Mouse (Mus musculus) left cerebral cortex, adult 18-20 months (tissue): ENCODE results near the gene Gapvd1. TPM values are rescaled to one million over a fixed set of nuclear protein-coding genes. Genes with fewer than 3 reads are reported as not detected.
"Not testable (repeated sequence)": the region's sequence is repeated elsewhere in the genome, so short reads cannot be mapped to it uniquely, and the experiment has no call there.

Experiments used
- DNase-seq, 2 experiments: peaks; one replicate each; pipeline ENCODE4 v3.0.0; 2021 to 2022; ENCODE audit warnings: low spot score in 2 of 2, mixed read lengths in 1 of 2
- long read RNA-seq, 2 experiments: library from polyadenylated mRNA; stranded (forward); transcript quantifications; one replicate each; pipeline ENCODE4 v2.0.0; 2021
- total RNA-seq, 2 experiments: library from RNA; stranded (reverse); gene quantifications; 2 replicates each; pipeline ENCODE4 v1.2.3; 2021

Gapvd1 gene
- total RNA-seq, result 100 to 1,000 TPM; 102 to 107 TPM
- long read RNA-seq, experiment 1, full-length matches to known transcripts, result 8 of 44 reads
- long read RNA-seq, experiment 1, partial matches to known transcripts, result 11 of 44 reads
- long read RNA-seq, experiment 1, other reads (novel, unspliced or antisense), result 25 of 44 reads
- long read RNA-seq, experiment 2, full-length matches to known transcripts, result 2 of 19 reads
- long read RNA-seq, experiment 2, partial matches to known transcripts, result 12 of 19 reads
- long read RNA-seq, experiment 2, other reads (novel, unspliced or antisense), result 5 of 19 reads

DNA sequence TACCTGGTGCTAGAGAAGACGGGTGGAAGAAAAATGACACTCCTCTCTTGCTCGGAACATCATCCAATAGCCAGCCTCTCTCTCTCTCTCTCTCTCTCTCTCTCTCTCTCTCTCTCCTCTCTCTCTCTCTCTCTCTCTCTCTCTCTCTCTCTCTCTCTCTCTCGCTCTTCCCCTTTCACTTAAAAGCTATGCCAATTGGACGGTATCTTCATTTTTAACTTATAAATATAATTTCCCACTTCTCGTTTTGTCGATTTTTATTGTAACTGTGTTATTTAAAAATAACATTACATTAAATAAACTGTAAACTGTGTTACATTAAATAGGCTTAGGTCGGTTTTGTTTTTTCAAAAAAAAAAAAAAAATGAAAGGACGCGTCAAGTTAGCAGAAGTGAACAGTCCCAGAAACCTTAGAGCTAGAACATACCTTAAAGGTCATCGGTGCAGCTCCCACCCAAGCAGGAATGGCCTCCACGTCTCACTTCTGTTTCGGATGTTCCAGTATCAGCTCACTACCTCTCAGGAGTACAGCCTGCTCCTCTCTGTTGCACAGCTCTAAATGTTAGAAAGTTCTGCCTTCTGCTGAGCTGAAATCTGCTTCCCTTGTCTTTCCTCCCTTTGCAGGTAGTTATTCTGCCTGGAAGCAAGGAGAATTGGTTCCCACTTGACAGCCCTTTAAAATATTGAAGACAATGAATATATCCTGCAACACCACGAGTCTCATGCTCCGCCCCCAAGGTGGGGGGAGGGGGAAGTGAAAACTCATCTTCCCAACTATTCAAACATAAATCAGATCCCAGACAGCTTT lies at the start of gene Gapvd1:
Gene Gapvd1, minus strand, starts transcription at position 682 of the 808 bp plus-strand sequence.
- peak in 1 of 2 experiments; percentile 13 for DNase-seq

DNA sequence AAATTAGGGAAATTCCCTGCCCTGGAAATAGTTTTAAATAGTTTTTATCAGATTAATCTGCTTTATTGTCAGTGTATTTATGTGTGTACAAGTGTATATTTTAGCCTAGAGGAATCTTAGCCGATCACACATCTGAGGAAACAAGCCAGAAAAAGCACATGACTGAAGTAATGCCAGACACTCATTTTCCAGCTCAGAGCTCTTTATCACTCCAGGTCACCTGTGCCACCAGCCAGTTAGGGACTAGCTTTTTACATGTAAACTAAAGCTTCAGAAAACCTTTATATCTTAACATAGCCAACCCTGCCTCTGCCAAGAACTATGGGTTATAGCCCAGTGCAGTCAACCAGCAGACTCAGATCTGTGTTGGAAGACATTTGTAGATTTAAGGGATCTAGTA lies 49.8 kb upstream of the Gapvd1 start:
- DNase-seq, result no peak

DNA sequence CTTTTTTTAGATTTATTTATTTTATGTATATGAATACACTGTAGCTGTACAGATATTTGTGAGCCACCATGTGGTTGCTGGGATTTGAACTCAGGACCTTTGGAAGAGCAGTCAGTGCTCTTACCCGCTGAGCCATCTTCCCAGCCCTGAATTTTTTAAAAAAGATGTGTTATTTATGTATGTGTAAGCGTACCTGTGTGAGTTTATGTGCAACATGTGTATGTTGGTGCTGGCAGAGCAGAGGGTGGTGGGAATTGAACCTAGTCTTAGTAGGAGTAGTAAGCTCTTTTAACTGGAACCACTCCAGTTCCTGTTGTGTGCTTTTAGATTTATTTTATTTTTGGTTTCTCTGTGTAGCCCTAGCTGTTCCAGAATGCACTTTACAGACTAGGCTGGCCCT lies 49.1 kb upstream of the Gapvd1 start:
- no peak for DNase-seq

DNA sequence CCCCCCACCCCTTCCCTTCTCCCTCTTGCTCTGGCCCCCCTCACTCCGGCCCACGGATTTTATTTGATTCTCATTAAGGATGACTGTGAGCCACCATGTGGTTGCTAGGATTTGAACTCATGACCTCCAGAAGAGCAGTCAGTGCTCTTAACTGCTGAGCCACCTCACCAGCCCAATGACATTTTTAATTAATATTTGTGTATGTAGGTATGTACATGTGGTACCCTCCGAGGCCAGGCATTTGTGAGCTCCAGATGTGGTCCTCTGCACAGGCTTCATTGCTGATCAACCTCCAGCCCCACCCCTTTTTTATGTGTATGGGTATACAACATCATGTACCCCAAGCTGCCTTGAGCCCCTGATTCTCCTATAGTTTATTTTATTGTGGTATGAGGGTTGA lies 48.7 kb upstream of the Gapvd1 start:
- DNase-seq, result no peak

DNA sequence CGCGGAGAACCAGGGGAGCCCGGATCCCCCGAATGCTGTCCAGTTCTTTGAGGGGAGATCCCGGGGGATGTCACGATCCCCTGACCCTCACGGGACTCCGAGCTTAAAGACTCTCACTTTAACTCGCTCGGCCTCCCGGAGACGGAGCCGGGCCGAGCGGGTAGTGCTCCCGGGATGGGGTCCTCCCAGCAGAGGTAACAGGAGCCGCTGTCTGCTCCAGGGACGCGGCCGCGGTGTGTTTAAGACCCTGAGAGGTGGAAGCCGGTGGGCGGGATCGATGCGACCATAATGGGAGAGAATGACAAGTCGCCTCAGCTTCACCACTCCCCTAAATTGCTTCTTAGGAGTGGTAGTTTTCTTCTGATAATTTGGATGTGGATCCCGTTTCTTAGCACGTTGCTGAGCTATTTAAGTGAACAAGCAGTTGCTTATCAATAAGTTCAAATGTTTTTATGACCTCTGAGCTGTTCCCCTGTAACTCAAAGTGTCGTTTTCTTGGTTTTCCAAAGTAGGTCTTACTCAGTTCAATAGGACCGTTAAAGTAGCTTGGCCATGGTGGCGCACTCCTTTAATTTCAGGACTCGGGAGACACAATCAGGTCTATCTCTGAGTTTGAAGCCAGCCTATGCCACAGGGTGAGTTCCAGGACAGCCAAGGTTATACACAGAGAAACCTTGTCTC lies 47.7 kb upstream of the Gapvd1 start:
- DNase-seq, result not testable (repeated sequence)

DNA sequence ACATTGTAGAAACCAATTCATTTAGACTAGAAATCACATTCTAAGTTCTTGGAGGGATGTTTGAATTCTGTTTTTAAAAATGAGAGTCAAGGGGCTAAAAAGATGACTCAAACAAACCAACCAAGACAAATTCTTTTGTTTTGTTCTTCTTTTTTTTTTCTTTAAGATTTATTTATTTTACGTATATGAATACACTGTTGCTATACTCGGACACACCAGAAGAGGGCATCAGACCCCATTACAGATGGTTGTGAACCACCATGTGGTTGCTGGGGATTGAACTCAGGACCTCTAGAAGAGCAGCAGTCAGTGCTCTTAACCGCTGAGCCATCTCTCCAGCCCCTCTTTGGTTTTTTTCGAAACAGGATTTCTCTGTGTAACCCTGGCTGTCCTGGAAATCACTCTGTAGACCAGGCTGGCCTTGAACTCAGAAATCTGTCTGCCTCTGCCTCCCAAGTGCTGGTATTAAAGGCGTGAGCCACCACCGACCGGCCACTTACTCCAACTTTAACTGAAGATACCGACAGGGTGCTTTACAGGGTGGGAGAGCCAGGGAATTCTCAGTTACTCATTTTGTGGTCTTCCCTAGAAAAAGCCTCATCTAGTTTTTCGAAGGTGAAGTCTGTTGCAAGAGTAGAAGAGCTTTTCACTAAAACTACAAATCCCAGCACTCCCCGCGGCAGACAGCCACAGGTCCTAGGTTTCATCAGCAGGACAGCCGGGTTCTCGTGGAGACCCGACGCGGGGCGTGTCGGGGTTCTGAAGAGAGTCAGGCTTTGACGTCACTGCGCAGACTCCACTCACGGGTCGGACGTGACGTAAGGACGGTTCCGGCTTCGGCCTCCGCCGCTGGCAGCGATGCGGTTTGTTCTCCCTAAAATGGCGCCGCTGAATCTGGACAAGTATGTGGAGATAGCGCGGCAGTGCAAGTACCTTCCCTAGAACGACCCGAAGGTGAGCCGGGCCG lies 46.8 kb upstream of the Gapvd1 start:
- DNase-seq, result peak; percentile 98

DNA sequence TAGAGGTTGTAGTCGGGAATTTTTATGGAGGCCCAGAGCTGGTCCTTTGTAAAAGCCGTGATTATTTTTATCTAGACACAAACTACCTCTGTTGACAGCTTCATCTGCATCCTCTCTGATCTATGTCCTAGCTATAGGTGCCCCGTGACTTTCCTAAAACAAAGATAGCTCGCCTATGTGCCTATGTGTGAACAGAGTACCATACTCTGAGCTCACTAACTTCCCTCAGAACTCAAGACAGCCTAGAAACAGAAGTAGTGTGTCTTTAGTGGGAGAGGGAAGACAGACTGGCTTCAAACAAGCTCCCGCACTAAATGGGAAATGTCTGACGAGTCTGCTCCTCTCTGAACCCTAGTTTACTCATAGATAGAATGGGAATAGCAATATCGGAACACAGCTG lies 45.3 kb upstream of the Gapvd1 start:
- DNase-seq, result no peak

DNA sequence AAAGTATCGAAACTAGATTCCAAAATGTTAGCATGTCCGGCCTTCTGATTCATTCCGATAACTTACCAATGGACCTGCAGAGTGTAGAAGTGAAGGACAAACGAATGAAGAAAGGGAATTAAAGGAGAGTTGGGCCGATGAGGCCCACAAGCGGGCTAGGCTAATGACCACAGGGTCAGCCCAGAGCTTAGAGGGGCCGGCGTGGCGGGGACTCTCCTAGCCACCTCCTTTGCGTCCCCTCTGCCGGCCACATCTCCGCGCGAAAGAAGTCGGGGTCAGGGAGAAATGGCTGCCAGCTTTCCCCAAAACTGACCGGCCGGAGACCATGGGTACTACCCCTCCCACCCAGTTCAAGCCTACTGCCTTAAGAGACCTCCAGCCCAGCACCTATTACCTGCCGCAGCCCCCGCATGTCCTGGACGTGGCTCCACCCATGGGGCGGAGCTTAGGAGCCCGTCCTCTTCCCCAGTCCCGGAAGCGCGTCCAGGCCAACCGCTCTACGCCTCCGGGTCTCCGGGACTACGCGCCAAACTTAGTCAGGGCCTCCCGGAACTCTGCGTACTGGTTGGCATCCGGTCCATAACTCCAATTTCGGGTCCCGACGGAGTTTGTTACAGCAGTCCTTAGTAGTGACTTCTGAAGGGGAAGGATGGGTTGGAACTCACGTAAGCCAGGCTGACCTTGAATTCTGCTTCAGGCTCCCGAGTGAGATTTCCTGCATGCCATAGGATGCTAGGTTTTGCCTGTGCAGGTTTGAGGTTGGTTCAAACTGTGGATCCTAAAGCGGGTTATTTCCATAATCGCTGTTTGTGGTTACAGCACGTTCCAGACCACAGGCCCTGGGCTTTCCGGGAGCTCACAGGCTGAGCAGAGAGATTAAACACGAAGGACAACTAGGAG lies 44.6 kb upstream of the Gapvd1 start, which contains the start of gene Rabepk:
Gene Rabepk, minus strand, starts transcription at position 556 of the 900 bp plus-strand sequence.
- DNase-seq, result peak; percentile 78 to 81

DNA sequence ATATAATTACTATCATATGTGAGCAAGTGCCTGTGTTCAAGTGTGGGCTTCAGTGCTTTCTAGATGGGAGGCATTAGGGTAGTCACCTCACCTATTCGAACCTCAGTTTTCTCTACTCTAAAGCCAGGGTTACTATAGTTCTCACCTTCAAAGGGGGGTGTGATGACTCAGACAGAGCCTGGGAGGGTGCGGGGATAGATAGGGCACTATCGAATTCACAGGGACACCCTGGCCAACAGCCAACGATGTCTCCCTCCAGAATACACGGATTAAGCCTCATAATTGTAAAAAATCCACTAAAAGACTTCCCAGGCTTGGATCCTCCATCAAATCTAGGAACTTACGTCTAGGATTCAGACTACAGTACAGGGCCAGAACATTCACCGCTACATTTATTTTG lies 40.4 kb upstream of the Gapvd1 start:
- no peak for DNase-seq

DNA sequence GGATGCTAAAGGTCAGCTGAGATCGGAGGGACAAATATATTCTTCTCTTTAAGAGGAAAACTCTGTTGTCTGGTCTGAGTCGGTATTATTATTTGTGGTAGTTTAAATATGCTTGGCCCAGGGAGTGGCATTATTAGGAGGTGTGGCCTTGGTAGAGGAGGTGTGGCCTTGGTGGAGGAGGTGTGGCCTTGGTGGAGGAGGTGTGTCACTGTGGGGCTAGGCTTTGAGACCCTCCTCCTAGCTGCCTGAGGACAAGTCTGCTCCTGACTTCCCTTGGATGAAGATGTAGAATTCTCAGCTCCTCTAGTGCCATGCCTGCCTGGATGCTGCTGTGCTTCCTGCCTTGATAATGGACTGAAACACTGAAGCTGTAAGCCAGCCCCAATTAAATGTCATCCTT lies 39.5 kb upstream of the Gapvd1 start:
- DNase-seq, result no peak

DNA sequence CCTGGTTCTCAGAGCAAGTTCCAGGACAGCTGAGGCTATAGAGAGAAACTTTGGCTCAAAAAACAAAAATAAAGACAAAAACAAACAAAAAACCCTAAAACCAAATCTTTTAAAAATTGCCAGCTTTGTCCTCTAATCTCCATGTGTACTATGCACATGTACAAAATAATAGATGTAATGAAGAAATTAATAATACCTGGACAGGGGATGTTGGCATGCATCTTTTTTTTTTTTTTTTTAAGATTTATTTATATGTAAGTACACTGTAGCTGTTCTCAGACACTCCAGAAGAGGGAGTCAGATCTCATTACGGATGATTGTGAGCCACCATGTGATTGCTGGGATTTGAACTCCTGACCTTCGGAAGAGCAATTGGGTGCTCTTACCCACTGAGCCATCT lies 37.5 kb upstream of the Gapvd1 start:
- DNase-seq, result not testable (repeated sequence)

DNA sequence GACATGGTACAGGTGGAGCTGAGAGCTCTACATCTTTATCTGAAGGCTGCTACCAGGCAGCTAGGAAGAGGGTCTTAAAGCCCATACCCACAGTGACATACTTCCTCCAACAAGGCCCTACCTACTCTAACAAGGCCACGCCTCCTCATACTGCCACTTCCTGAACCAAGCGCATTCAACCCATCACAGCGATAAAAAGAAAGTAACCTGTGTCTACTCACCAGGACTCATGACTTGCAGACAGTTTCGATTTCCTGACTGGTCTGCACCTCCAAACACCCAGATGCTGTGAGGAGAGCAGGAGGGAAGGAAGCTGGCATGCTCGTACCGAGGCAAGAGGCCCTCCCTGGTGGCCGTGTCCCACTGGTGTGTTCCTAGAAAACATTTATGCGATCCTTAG lies 35.2 kb upstream of the Gapvd1 start:
- DNase-seq, result no peak

DNA sequence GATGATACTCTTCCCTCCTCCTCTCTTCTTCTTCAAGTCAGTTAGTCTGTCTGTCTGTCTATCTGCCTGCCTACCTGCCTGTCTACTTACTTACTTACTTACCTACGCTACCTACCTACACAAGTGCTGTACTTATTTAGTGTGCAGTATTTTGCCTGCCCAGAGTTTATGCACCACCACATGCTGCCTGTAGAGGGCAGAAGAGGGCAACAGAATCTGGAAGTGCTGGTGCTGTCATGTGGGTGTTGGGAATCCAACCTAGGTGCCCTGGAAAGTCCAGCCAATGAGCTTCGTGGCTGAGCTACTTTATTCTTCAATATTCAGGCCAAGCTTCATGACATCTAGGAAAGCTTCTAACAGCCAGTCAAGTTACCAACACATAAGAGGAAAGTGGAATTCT lies 29.1 kb upstream of the Gapvd1 start:
- peak; percentile 23 to 34 for DNase-seq

DNA sequence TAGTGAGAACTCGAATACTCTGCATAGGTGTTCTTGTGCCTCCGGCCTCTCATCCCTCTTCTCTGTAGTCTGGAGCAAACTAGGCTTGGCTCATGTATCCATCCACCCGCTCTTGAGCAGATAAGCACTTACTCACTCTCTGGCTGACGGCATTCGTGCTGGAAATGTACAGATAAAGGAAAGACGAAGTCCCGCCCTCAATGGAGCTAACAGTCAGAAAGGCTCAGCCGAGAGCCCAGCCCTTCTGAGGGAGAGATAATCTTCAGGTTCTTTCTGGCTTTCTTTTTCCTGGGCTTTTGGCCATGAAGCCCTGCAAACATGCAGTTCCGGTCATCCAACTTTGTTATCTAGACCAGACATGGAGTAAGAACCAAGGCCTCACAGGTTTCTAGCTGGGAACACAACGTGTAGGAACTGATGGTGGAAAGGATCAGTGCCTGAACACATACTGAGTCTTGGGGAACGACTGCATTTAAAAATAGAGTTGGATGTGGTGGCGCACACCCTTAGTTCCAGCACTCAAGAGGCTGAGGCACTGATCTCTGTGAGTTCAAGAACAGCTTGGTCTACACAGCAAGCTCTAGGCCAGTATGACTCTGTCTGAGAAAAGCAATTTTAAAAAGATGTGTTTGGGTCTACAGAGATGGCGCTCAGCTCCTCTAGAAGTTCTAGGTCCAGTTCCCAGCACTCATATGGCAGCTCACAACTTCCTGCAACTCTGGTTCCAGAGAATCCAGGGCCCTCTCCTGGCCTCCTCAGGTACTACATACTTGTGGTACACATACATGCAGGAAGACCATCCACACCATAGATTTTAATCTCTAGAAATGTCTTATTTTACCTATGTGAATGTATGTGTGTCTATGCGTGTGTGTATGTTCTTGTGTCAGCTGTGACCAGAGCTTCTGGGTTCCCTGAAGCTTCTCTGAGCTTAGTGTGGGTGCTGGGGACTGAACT lies 28.3 kb upstream of the Gapvd1 start:
- DNase-seq, result no peak

DNA sequence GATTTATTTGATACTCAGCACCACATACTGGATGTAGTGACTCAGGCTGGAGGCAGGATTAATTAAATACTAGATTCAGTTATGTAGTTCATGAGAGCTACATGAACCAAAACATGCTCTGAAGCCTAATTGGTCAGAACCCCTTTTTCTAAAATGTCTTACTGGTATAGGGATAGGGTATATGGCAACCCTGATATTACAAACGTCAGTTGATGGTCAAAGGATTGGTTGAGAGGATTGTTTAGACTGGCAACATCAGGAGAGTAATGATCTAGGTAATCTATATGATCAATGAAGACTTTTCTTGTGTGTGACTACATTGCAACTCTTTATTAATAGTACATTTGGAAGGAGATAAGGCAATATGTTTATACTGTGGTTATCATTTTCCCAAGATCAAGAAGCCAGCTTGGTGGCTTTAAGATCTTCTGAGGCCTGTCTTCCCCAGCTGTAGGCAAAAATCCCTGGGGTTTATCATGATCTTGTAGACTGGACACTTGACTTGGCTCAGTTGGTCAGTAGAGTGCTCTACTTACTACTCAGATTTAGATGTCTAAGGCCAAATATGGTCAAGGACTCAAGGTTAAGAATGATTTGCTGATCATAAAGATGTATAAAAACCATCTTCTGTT lies 22.3 kb upstream of the Gapvd1 start:
- DNase-seq, result no peak

DNA sequence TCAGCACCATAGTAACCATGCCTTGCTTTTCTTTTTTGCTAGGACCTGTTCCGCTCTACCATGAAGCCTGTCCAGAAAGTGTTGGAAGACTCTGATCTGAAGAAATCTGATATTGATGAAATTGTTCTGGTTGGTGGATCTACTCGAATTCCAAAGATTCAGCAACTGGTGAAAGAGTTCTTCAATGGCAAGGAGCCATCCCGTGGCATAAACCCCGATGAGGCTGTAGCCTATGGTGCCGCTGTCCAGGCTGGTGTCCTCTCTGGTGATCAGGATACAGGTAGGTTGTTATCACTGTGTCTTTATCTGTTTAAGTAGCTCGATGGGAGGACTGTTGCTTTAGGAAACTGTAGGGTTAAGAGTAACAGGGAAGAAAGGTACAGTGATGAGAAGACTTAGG lies 19.5 kb upstream of the Gapvd1 start:
- no peak for DNase-seq

DNA sequence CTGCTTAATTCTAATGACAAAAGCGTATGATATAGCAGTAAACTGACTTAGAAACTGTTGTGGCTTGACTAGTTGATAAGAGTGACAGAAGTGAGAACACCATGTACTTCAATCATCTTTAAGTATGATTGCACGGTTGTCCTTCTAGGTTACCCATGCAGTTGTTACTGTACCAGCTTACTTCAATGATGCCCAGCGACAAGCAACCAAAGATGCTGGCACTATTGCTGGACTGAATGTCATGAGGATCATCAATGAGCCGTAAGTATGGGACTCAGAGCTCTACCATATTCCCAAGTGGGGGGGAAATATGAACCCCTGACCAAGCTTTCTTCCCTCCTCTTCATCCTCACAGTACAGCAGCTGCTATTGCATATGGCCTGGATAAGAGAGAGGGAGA lies 18.6 kb upstream of the Gapvd1 start:
- no peak for DNase-seq
